Mouse (Mus musculus) MEL (cell line): ENCODE results near the gene Ntn3. TPM values are rescaled to one million over a fixed set of nuclear protein-coding genes. Genes with fewer than 3 reads are reported as not detected.

Experiments used
- DNase-seq: peaks from one replicate; pipeline ENCODE4 v3.0.0; 2011; ENCODE audit warnings: low read depth, low spot score
- H3K27ac ChIP-seq: 2 replicates; pipeline ENCODE4 v1.5.1; 2012; ENCODE audit warnings: low read depth, mild to moderate bottlenecking, control low read depth, low read length, moderate library complexity; ENCODE audit not compliant: control insufficient read depth
- H3K27me3 ChIP-seq, 2 experiments: fragments of 150-350 bp in 1 of 2; sonication (generic) in 1 of 2; 2 replicates each; pipeline ENCODE4 v1.6.1; 2012; ENCODE audit warnings: low read length in 2 of 2, mild to moderate bottlenecking in 2 of 2, improper control_type of control experiment in 1 of 2, moderate library complexity in 1 of 2; ENCODE audit not compliant: insufficient read depth in 2 of 2, control insufficient read depth in 1 of 2
- H3K36me3 ChIP-seq, 2 experiments: 2 replicates each; pipeline ENCODE4 v1.6.1; 2012 to 2014; ENCODE audit warnings: low read length in 2 of 2, improper control_type of control experiment in 1 of 2, inconsistent platforms in 1 of 2, mild to moderate bottlenecking in 1 of 2; ENCODE audit not compliant: insufficient read depth in 2 of 2, control insufficient read depth in 1 of 2
- H3K4me1 ChIP-seq, 2 experiments: fragments of 150-350 bp in 1 of 2; sonication (generic) in 1 of 2; 2 replicates each; pipeline ENCODE4 v1.6.1; 2012; ENCODE audit warnings: low read length in 2 of 2, improper control_type of control experiment in 1 of 2, mild to moderate bottlenecking in 1 of 2; ENCODE audit not compliant: insufficient read depth in 2 of 2, control insufficient read depth in 1 of 2
- H3K4me3 ChIP-seq, 2 experiments: fragments of 150-350 bp in 1 of 2; sonication (generic) in 1 of 2; 2 replicates each; pipeline ENCODE4 v1.5.1; 2012; ENCODE audit warnings: low read depth in 2 of 2, low read length in 2 of 2, mild to moderate bottlenecking in 2 of 2, moderate library complexity in 2 of 2, control low read depth in 1 of 2, improper control_type of control experiment in 1 of 2; ENCODE audit not compliant: control insufficient read depth in 1 of 2, insufficient read depth in 1 of 2
- H3K79me2 ChIP-seq: 2 replicates; pipeline ENCODE4 v1.6.1; 2012; ENCODE audit warnings: mild to moderate bottlenecking, low read length, moderate library complexity; ENCODE audit not compliant: control insufficient read depth, poor library complexity, insufficient read depth
- H3K9ac ChIP-seq: 2 replicates; pipeline ENCODE4 v1.6.1; 2012; ENCODE audit warnings: low read depth, mild to moderate bottlenecking, control low read depth, low read length, moderate library complexity; ENCODE audit not compliant: control insufficient read depth, poor library complexity, severe bottlenecking
- H3K9me3 ChIP-seq: fragments of 150-350 bp; sonication (generic); replicated peaks from 2 replicates; pipeline ENCODE4 v1.6.1; 2012; ENCODE audit warnings: mild to moderate bottlenecking, low read length, improper control_type of control experiment, moderate library complexity; ENCODE audit not compliant: insufficient read depth
- BHLHE40 ChIP-seq: IDR thresholded peaks from 2 replicates; pipeline ENCODE4 v1.6.1; 2012; ENCODE audit warnings: low read depth, mild to moderate bottlenecking, inconsistent platforms, low read length, improper control_type of control experiment, borderline replicate concordance
- CHD1 ChIP-seq: IDR thresholded peaks from 2 replicates; pipeline ENCODE4 v1.6.1; 2012; ENCODE audit warnings: low read depth, mild to moderate bottlenecking, inconsistent platforms, low read length, improper control_type of control experiment
- CHD2 ChIP-seq: IDR thresholded peaks from 2 replicates; pipeline ENCODE4 v1.6.1; 2011; ENCODE audit warnings: low read length, improper control_type of control experiment
- E2F4 ChIP-seq: IDR thresholded peaks from 2 replicates; pipeline ENCODE4 v1.6.1; 2011; ENCODE audit warnings: low read depth, low read length, improper control_type of control experiment, borderline replicate concordance
- ELF1 ChIP-seq: IDR thresholded peaks from 2 replicates; pipeline ENCODE4 v1.6.1; 2014; ENCODE audit warnings: low read depth, mild to moderate bottlenecking, inconsistent platforms, low read length, improper control_type of control experiment, moderate library complexity
- EP300 ChIP-seq, 2 experiments: IDR thresholded peaks; 2 replicates each; pipeline ENCODE4 v1.6.1; 2011; ENCODE audit warnings: improper control_type of control experiment in 2 of 2, low read length in 2 of 2, low read depth in 1 of 2, mild to moderate bottlenecking in 1 of 2
- ETS1 ChIP-seq: IDR thresholded peaks from 2 replicates; pipeline ENCODE4 v1.6.1; 2012; ENCODE audit warnings: low read depth, mild to moderate bottlenecking, inconsistent platforms, low read length, improper control_type of control experiment, moderate library complexity
- GABPA ChIP-seq: IDR thresholded peaks from 2 replicates; pipeline ENCODE4 v1.6.1; 2012; ENCODE audit warnings: low read depth, mild to moderate bottlenecking, inconsistent platforms, low read length, improper control_type of control experiment, moderate library complexity
- GATA1 ChIP-seq: IDR thresholded peaks from 2 replicates; pipeline ENCODE4 v1.6.1; 2011; ENCODE audit warnings: low read depth, low read length, improper control_type of control experiment
- JUND ChIP-seq: IDR thresholded peaks from 2 replicates; pipeline ENCODE4 v1.6.1; 2011; ENCODE audit warnings: low read depth, mild to moderate bottlenecking, improper control_type of control experiment, low read length
- KAT2A ChIP-seq: conservative IDR thresholded peaks from 2 replicates; pipeline ENCODE4 v1.6.1; 2012; ENCODE audit warnings: low read depth, low read length, improper control_type of control experiment, inconsistent platforms
- MAZ ChIP-seq: IDR thresholded peaks from 2 replicates; pipeline ENCODE4 v1.6.1; 2012; ENCODE audit warnings: low read depth, mild to moderate bottlenecking, inconsistent platforms, low read length, improper control_type of control experiment
- MEF2A ChIP-seq: IDR thresholded peaks from 2 replicates; pipeline ENCODE4 v1.6.1; 2014; ENCODE audit warnings: low read depth, mild to moderate bottlenecking, inconsistent platforms, low read length, improper control_type of control experiment; ENCODE audit not compliant: poor library complexity, insufficient replicate concordance, severe bottlenecking; ENCODE audit errors: extremely low read depth
- MYC ChIP-seq: IDR thresholded peaks from 2 replicates; pipeline ENCODE4 v1.6.1; 2011; ENCODE audit warnings: low read depth, mild to moderate bottlenecking, low read length, improper control_type of control experiment, moderate library complexity
- NELFE ChIP-seq: IDR thresholded peaks from 2 replicates; pipeline ENCODE4 v1.6.1; 2011; ENCODE audit warnings: low read depth, low read length, improper control_type of control experiment
- POLR2AphosphoS5 ChIP-seq: IDR thresholded peaks from 2 replicates; pipeline ENCODE4 v1.6.1; 2012; ENCODE audit warnings: low read depth, borderline replicate concordance, mild to moderate bottlenecking, inconsistent platforms, low read length, moderate library complexity, mixed read lengths
- TAL1 ChIP-seq: IDR thresholded peaks from 2 replicates; pipeline ENCODE4 v1.6.1; 2012; ENCODE audit warnings: mild to moderate bottlenecking, inconsistent platforms, low read length, moderate library complexity, mixed read lengths
- USF1 ChIP-seq: IDR thresholded peaks from 2 replicates; pipeline ENCODE4 v1.6.1; 2014; ENCODE audit warnings: low read depth, mild to moderate bottlenecking, inconsistent platforms, low read length, improper control_type of control experiment, moderate library complexity
- USF2 ChIP-seq, 2 experiments: IDR thresholded peaks; 2 replicates each; pipeline ENCODE4 v1.6.1; 2011 to 2012; ENCODE audit warnings: improper control_type of control experiment in 2 of 2, low read length in 2 of 2, borderline replicate concordance in 1 of 2, inconsistent platforms in 1 of 2, low read depth in 1 of 2, mild to moderate bottlenecking in 1 of 2; ENCODE audit not compliant: insufficient read depth in 1 of 2
- ZC3H11A ChIP-seq: IDR thresholded peaks from 2 replicates; pipeline ENCODE4 v1.6.1; 2012; ENCODE audit warnings: low read depth, mild to moderate bottlenecking, inconsistent platforms, low read length, improper control_type of control experiment
- ZKSCAN1 ChIP-seq: IDR thresholded peaks from 2 replicates; pipeline ENCODE4 v1.6.1; 2012; ENCODE audit warnings: low read depth, mild to moderate bottlenecking, inconsistent platforms, low read length, improper control_type of control experiment, moderate library complexity
- ZNF384 ChIP-seq: IDR thresholded peaks from 2 replicates; pipeline ENCODE4 v1.6.1; 2012; ENCODE audit warnings: low read depth, mild to moderate bottlenecking, inconsistent platforms, low read length, improper control_type of control experiment
- polyA plus RNA-seq, 2 experiments: library from polyadenylated mRNA; stranded (reverse) in 1 of 2; unstranded in 1 of 2; fragments of >175 nt in 1 of 2; fragments of >200 nt in 1 of 2; gene quantifications; 2 replicates each; pipeline versions ENCODE4 v1.2.1 to v1.2.4; 2012; ENCODE audit warnings: low replicate concordance in 2 of 2, low read depth in 1 of 2; ENCODE audit not compliant: insufficient read length in 2 of 2, insufficient read depth in 1 of 2, missing spikeins in 1 of 2
- total RNA-seq: library from RNA; depleted of rRNA; stranded (reverse); fragments of 300-350 nt; gene quantifications from 2 replicates; pipeline ENCODE4 v1.2.3, GENCODE M21; 2012

Gene Ntn3
- total and polyA plus RNA-seq, 3 experiments = 2.5 to 2.7 TPM; not detected in 1

- Histone ChIP-seq H3K27ac (no peak overlapping the region), H3K4me3 (no peak overlapping the region), H3K9me3 (no peaks in the 10 kb centered on the region), H3K36me3 (peaks cover 3 to 7% of the 10 kb centered on the region in 2 experiments; a peak in 3 of 4 replicates), H3K9ac (no peak overlapping the region), H3K4me1 (peaks cover 0 to 12% of the 10 kb centered on the region in 2 experiments; a peak in 3 of 4 replicates), H3K27me3 (no peaks in the 10 kb centered on the region), H3K79me2 (peaks cover 14% of the 10 kb centered on the region)
- no peak for DNase-seq
- TF ChIP-seq KAT2A (no peak), ETS1 (no peak), CHD2 (no peak), ZC3H11A (no peak), GATA1 (no peak), USF1 (no peak), MAZ (no peak), CHD1 (no peak), ZKSCAN1 (no peak), JUND (no peak)
These were observed 15.6 kb downstream of the Ntn3 start for GRCm38 (mm10) chr17:24193769-24194168.

- TF ChIP-seq TAL1 = no peak
- no peak for TF ChIP-seq POLR2AphosphoS5
- TF ChIP-seq ELF1 = no peak
- no peak for TF ChIP-seq BHLHE40
- TF ChIP-seq ZNF384 = no peak
- no peak for TF ChIP-seq ETS1
- H3K36me3 ChIP-seq = peaks cover 3 to 7% of the 10 kb centered on the region in 2 experiments; a peak in 3 of 4 replicates
- no peak for DNase-seq
- H3K9ac ChIP-seq = no peak overlapping the region
- H3K9me3 ChIP-seq = no peaks in the 10 kb centered on the region
- no peak overlapping the region for H3K27ac ChIP-seq
- no peak overlapping the region for H3K4me3 ChIP-seq
- peaks cover 0 to 9% of the 10 kb centered on the region in 2 experiments; a peak in 2 of 4 replicates for H3K4me1 ChIP-seq
- H3K79me2 ChIP-seq = peaks cover 14% of the 10 kb centered on the region
- H3K27me3 ChIP-seq = no peaks in the 10 kb centered on the region
These were observed 16.1 kb downstream of the Ntn3 start for GRCm38 (mm10) chr17:24193268-24193667.

GRCm38 (mm10) chr17:24192848-24193247 is 16.5 kb downstream of the Ntn3 start:
- DNase-seq = no peak
- Histone ChIP-seq H3K4me3 (no peak overlapping the region), H3K27ac (no peak overlapping the region), H3K27me3 (no peaks in the 10 kb centered on the region), H3K4me1 (peaks cover 0 to 9% of the 10 kb centered on the region in 2 experiments; a peak in 2 of 4 replicates), H3K9me3 (no peaks in the 10 kb centered on the region), H3K9ac (no peak overlapping the region), H3K79me2 (peaks cover 14% of the 10 kb centered on the region), H3K36me3 (peaks cover 3 to 7% of the 10 kb centered on the region in 2 experiments; a peak in 3 of 4 replicates)
- TF ChIP-seq GABPA = no peak
- TF ChIP-seq JUND = no peak
- no peak for TF ChIP-seq TAL1
- TF ChIP-seq USF2 (IDR thresholded peaks at IDR 0.05; ENCODE audit: borderline replicate concordance in 1 of 2, insufficient read depth in 1 of 2, low read depth in 1 of 2, low read length in 2 of 2) = no peak
- no peak for TF ChIP-seq ZKSCAN1
- no peak for TF ChIP-seq MEF2A
- no peak for TF ChIP-seq POLR2AphosphoS5
- no peak for TF ChIP-seq E2F4
- no peak for TF ChIP-seq MYC
- no peak for TF ChIP-seq NELFE
- no peak for TF ChIP-seq EP300 (IDR thresholded peaks at IDR 0.05; ENCODE audit: low read depth in 1 of 2, low read length in 2 of 2)
